Mouse (Mus musculus): Measurements from ENCODE around the gene Cenpx. TPM values are rescaled to one million over a fixed set of nuclear protein-coding genes. Genes with fewer than 3 reads are reported as not detected.
"Not testable (repeated sequence)": the region's sequence is repeated elsewhere in the genome, so short reads cannot be mapped to it uniquely, and the experiment has no call there.

The Cenpx gene
- polyA plus RNA-seq (2015; fragmentation: Nextera tagmentation; extraction: Ambion mirVana): 127 TPM in 2 replicates

DNA sequence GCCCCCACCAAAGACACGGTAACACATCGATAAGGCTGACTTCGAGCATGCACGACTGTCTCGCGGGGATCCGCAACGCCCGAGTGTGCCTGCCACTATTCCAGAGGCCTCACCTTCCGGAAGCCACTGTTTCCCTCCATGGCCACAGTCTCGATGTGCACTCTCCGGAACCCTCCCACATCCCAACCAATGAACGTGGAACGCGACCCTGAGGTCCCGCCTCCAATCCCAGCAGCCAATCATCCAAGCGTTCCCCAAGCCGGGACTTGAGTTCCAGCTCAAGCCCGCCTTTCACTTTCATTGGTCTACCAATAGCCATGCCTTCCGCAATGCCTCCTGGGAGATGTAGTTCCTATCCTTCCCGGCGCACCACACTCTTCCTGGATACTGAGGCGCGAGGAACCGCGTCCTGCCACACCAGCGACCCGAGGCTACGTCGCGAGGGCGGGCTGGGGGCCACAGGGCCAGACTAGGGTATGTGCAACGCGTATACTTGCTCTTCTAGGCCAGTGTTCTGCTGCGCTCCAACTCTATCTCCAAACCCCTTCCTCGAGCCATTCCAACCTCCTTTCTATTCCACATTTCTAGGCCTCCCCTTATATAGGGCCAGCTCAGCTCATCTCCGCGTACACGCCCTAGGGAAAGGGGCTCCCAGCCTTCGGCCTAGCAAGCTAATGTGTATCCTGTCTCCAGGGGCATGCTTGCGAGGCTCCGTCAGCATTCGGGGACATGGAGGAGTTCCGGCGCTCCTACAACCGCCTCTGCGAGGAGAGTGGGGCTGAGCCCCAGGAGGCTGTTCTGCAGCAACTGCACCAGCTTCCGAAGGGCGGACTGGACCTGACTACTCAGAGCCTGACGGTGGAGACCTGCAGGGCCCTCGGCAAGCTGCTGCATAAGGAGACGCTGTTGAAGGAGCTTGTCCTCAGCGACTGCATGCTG, at the start of gene Cenpx, which contains the start of gene Lrrc45:
Gene Cenpx (minus strand): TSS at position 159 of the 939 bp plus-strand sequence.
Gene Lrrc45 (plus strand): TSS at position 346 of the 939 bp plus-strand sequence.
- Histone ChIP-seq H3K9me3 (replicated peaks) (no peaks in the 10 kb centered on the region), H3K9ac (peak within 1 kb of the TSS; percentile 84), H3K36me3 (ENCODE audit: poor library complexity, severe bottlenecking) (peaks cover 60% of the 10 kb centered on the region), H3K27ac (peak within 1 kb of the TSS; percentile 67), H3K4me1 (peaks cover 32% of the 10 kb centered on the region), H3K4me2 (peak within 1 kb of the TSS; percentile 92), H3K27me3 (no peaks in the 10 kb centered on the region), H3K4me3 (peak within 1 kb of the TSS; percentile 63)
- WGBS: 4% methylated on average over 53 of the region's 53 CpGs
- peak; percentile 98 for ATAC-seq

- H3K27ac ChIP-seq; H3K4me3 ChIP-seq; ATAC-seq; H3K9ac ChIP-seq; H3K36me3 ChIP-seq (ENCODE audit: poor library complexity, severe bottlenecking); H3K4me1 ChIP-seq: not testable (repeated sequence)
- 11% methylated on average over 14 of the region's 14 CpGs for WGBS
- peaks cover 16% of the 10 kb centered on the region for H3K9me3 ChIP-seq (replicated peaks)
- peaks cover 15% of the 10 kb centered on the region for H3K27me3 ChIP-seq
- peak within 1 kb of the TSS; percentile 25; the same call in 1 of the 2 replicates for H3K4me2 ChIP-seq
Observed at GRCm38 (mm10) chr11:120762672-120763041, 49.1 kb upstream of the Cenpx start, which contains the start of gene Hmga1b. TSS of gene Hmga1b (plus strand) at chr11:120762794.

DNA sequence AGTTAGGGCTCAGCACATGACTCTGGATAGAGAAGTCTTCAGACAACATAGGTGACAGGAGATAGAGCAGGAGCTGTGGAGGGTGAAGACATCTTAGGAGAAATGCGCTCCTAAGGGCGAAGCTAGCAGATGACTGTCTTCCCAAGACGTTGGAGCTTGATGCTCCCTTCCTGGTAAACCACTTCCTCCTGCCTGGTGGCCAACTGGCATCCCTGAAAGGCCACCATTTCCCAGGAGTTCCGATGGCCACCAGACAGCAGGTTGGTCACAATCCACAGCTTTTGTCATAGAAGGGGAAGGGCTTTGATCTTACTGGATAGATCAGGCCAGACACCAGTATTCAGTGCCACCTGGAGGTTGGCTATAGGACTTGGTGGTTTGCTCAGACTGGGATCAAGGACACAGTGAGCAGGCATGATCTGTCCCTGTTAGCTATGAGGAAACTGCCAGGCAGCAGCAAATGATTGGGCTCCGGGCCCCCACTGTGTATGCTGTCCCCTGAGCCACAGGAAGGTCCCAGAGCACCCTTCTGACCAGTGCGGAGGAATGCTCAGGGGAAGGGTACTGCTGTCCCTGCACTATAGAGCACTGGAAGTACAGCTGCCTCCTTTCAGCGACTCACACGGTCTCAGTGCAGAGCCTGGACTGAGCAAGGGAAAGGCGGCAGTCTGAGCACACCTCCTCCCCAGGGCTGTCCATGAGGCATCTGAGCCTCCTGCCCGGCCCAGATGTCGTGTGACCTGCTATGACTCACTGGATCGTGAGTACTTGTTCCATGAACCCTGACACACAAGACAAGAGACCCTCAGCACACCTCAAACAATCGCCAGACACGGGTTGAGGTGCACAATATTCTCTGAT, 48.5 kb upstream of the Cenpx start:
- 74% methylated on average over 14 of the region's 14 CpGs for WGBS
- Histone ChIP-seq H3K9ac (no peak overlapping the region), H3K9me3 (replicated peaks) (peaks cover 18% of the 10 kb centered on the region), H3K4me2 (0 out of 2 replicates have a peak overlapping the region, but pooled peaks have one; percentile 25), H3K36me3 (ENCODE audit: poor library complexity, severe bottlenecking) (no peaks in the 10 kb centered on the region), H3K27me3 (peaks cover 15% of the 10 kb centered on the region), H3K4me3 (no peak overlapping the region), H3K27ac (no peak overlapping the region), H3K4me1 (no peaks in the 10 kb centered on the region)
- no peak for ATAC-seq

- no peak for ATAC-seq
- Histone ChIP-seq H3K4me3 (no peak overlapping the region), H3K27ac (no peak overlapping the region), H3K4me1 (no peaks in the 10 kb centered on the region), H3K36me3 (ENCODE audit: poor library complexity, severe bottlenecking) (no peaks in the 10 kb centered on the region), H3K9ac (no peak overlapping the region), H3K4me2 (no peak overlapping the region), H3K27me3 (peaks cover 15% of the 10 kb centered on the region), H3K9me3 (replicated peaks) (peaks cover 20% of the 10 kb centered on the region)
- 90% methylated on average over 9 of the region's 9 CpGs for WGBS
Observed at GRCm38 (mm10) chr11:120760236-120760635, 46.7 kb upstream of the Cenpx start.

GRCm38 (mm10) chr11:120751606-120752005, 38.1 kb upstream of the Cenpx start:
- 73% methylated on average over 4 of the region's 4 CpGs for WGBS

GRCm38 (mm10) chr11:120749430-120749829, 35.9 kb upstream of the Cenpx start:
- H3K4me3 ChIP-seq: no peak overlapping the region
- no peaks in the 10 kb centered on the region for H3K9me3 ChIP-seq (replicated peaks)
- no peaks in the 10 kb centered on the region for H3K27me3 ChIP-seq
- 60% methylated on average over 8 of the region's 8 CpGs for WGBS
- H3K4me1 ChIP-seq: no peaks in the 10 kb centered on the region
- no peak for ATAC-seq
- no peak overlapping the region for H3K27ac ChIP-seq
- H3K9ac ChIP-seq: no peak overlapping the region
- H3K36me3 ChIP-seq (ENCODE audit: poor library complexity, severe bottlenecking): no peaks in the 10 kb centered on the region
- no peak overlapping the region for H3K4me2 ChIP-seq

More at GRCm38 (mm10) chr11:120751606-120752005, 38.1 kb upstream of the Cenpx start:
- Histone ChIP-seq H3K4me3 (no peak overlapping the region), H3K4me1 (no peaks in the 10 kb centered on the region), H3K9ac (no peak overlapping the region), H3K27ac (no peak overlapping the region), H3K27me3 (no peaks in the 10 kb centered on the region), H3K9me3 (replicated peaks) (no peaks in the 10 kb centered on the region), H3K4me2 (no peak overlapping the region), H3K36me3 (ENCODE audit: poor library complexity, severe bottlenecking) (no peaks in the 10 kb centered on the region)
- ATAC-seq: no peak

GRCm38 (mm10) chr11:120747974-120748373, 34.4 kb upstream of the Cenpx start:
- H3K4me1 ChIP-seq: no peaks in the 10 kb centered on the region
- H3K9me3 ChIP-seq (replicated peaks): no peaks in the 10 kb centered on the region
- H3K4me3 ChIP-seq: no peak overlapping the region
- no peaks in the 10 kb centered on the region for H3K27me3 ChIP-seq
- no peak for ATAC-seq
- WGBS: 81% methylated on average over 4 of the region's 4 CpGs
- no peak overlapping the region for H3K4me2 ChIP-seq
- no peaks in the 10 kb centered on the region for H3K36me3 ChIP-seq (ENCODE audit: poor library complexity, severe bottlenecking)
- H3K27ac ChIP-seq: no peak overlapping the region
- H3K9ac ChIP-seq: no peak overlapping the region

- Histone ChIP-seq H3K9me3 (replicated peaks) (no peaks in the 10 kb centered on the region), H3K4me2 (no peak overlapping the region), H3K4me1 (no peaks in the 10 kb centered on the region), H3K27me3 (no peaks in the 10 kb centered on the region), H3K36me3 (ENCODE audit: poor library complexity, severe bottlenecking) (no peaks in the 10 kb centered on the region), H3K9ac (no peak overlapping the region), H3K4me3 (no peak overlapping the region), H3K27ac (no peak overlapping the region)
- ATAC-seq: no peak
- WGBS: 83% methylated on average over 7 of the region's 7 CpGs
Observed at GRCm38 (mm10) chr11:120744121-120744701, 30.7 kb upstream of the Cenpx start.

DNA sequence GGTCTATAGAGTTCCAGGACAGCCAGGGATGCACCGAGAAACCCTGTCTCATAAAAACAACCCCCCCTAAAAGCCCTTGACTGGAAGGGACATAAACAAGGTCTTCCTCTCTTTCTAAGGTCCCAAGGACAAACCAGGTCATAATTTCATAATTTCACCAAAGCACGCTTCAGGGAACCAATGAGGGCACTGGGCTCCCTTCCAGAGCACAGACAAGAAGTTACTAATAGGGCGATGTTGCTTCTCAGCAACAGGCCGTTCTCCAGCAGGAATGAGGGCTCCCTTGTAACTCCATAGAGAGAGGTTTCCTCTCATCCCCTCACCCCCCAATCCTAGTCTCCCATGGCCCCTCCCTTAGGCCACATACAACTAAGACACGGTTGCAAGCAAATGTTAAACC, 27.4 kb upstream of the Cenpx start:
- Histone ChIP-seq H3K9ac (no peak overlapping the region), H3K27me3 (no peaks in the 10 kb centered on the region), H3K36me3 (ENCODE audit: poor library complexity, severe bottlenecking) (no peaks in the 10 kb centered on the region), H3K27ac (no peak overlapping the region), H3K4me1 (no peaks in the 10 kb centered on the region), H3K9me3 (replicated peaks) (no peaks in the 10 kb centered on the region), H3K4me3 (no peak overlapping the region), H3K4me2 (no peak overlapping the region)
- 96% methylated on average over 5 of the region's 5 CpGs for WGBS
- no peak for ATAC-seq

DNA sequence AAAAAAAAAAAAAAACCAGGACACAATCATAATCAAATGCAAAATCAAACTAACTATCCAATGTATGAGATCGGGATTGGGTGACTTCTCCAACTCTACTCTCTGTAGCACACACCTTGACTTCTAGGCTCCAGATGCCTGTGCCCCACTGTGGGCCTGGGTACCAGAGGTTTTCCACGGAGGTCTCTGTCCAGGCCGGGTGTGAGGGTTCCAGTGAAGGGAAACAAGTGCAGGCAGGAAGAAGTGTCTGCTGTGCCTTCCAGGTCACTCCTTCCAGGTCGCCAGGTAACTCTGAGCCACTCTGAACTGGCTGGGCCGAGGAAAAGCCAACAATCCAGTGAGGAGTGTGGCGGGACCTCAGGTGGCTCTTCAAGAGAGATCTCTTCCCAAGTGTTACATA, 22.9 kb upstream of the Cenpx start:
- no peaks in the 10 kb centered on the region for H3K4me1 ChIP-seq
- H3K9ac ChIP-seq: no peak overlapping the region
- 74% methylated on average over 6 of the region's 6 CpGs for WGBS
- H3K4me2 ChIP-seq: no peak overlapping the region
- H3K4me3 ChIP-seq: no peak overlapping the region
- H3K9me3 ChIP-seq (replicated peaks): no peaks in the 10 kb centered on the region
- no peak for ATAC-seq
- H3K27me3 ChIP-seq: peaks cover 5% of the 10 kb centered on the region; the same call in 1 of the 2 replicates
- H3K36me3 ChIP-seq (ENCODE audit: poor library complexity, severe bottlenecking): no peaks in the 10 kb centered on the region
- H3K27ac ChIP-seq: no peak overlapping the region

DNA sequence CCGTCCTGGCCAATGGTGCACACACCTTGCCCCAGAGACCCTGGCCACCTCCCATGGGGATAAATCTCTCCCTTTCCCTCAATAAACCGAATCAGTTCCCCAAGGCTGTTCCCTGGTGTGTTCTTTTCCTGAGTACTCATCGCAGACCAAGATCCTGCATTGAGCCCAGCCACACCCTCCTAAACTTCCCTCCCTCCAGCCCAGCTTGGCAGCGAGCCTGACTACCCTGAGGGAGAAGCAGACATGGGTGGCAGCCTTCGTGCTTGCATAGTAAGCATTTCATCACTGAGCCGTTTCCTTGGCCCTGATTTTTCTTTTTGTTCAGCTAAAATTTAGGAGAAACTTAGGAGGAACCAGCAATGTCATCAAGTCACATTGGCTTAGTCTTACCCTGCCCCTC, 20.0 kb upstream of the Cenpx start:
- H3K4me1 ChIP-seq: peaks cover 3% of the 10 kb centered on the region; the same call in 1 of the 2 replicates
- H3K9ac ChIP-seq: no peak overlapping the region
- ATAC-seq: no peak
- no peak overlapping the region for H3K27ac ChIP-seq
- H3K27me3 ChIP-seq: peaks cover 11% of the 10 kb centered on the region
- H3K4me2 ChIP-seq: no peak overlapping the region
- no peak overlapping the region for H3K4me3 ChIP-seq
- no peaks in the 10 kb centered on the region for H3K36me3 ChIP-seq (ENCODE audit: poor library complexity, severe bottlenecking)
- WGBS: 75% methylated on average over 6 of the region's 6 CpGs
- H3K9me3 ChIP-seq (replicated peaks): no peaks in the 10 kb centered on the region

Measured in forebrain, embryonic 13.5 days (tissue).